Mouse (Mus musculus) adrenal gland, adult 2 months (tissue): ENCODE results near the gene 4930578G10Rik. TPM values are rescaled to one million over a fixed set of nuclear protein-coding genes. Genes with fewer than 3 reads are reported as not detected.
"Not testable (repeated sequence)": the region's sequence is repeated elsewhere in the genome, so short reads cannot be mapped to it uniquely, and the experiment has no call there.

Experiments
- DNase-seq: peaks from one replicate; pipeline ENCODE4 v3.0.0; 2021
- long read RNA-seq: library from polyadenylated mRNA; stranded (forward); transcript quantifications from one replicate; pipeline ENCODE4 v2.0.0, GENCODE M21; 2021
- polyA plus RNA-seq: library from polyadenylated mRNA; depleted of rRNA; stranded (reverse); fragments of >200 nt; gene quantifications from 2 replicates; pipeline ENCODE4 v1.2.3, GENCODE M21; 2012; rRNA removed
- total RNA-seq, 2 experiments: library from RNA; stranded (reverse); gene quantifications; 2 replicates each; pipeline ENCODE4 v1.2.3; 2021

4930578G10Rik gene
- total RNA-seq: under 1 TPM in 1 of 2 experiments, not detected in 1; 0.55 TPM
- polyA plus RNA-seq: 0.26 TPM in 1 of 2 replicates, not detected in the other
- long read RNA-seq: 0 reads

DNA sequence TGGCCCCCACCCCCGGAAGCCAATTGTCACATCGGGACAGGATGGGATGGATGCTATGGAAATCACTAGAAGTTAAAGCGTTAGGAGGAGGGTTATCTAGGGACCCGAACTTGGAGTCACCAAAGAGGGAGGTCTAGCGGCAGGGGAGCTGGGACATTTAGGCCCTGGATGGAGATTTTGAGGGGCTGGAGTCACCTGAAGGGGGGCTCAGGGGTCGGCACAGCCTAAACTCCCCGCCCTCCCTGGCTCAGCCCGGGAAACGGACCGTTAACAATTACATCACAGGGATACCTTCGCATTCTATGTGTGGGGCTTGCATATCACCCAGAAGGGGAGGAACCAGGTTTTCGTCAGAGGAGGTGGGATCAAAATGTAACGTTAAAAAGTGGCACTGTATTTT, at the start of gene 4930578G10Rik:
Gene 4930578G10Rik (plus strand): TSS at position 301 of the 400 bp plus-strand sequence.
- not testable (repeated sequence) for DNase-seq

DNA sequence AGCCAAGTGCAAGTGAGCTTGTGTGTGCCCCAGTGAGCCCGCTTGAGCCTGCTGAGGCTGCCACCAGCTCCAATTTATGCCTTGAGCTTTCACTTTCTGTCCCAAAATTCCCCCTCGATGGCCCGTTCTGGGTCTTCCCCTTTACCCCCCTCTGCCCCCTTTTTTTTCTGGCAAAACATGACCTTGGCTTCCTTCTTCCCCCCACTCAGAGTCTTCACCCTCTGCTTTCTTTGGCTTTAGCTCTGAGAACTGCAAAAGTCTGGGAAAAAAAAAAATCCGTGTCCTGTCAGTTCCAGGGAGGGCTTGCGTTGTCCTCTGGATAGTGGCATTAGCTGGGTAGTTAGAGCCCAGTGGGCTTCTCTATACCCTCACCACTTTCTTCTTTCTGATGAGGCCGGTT, 21.1 kb downstream of the 4930578G10Rik start, which contains the start of gene Ccl19:
Gene Ccl19 (minus strand): TSS at position 101 of the 400 bp plus-strand sequence.
- not testable (repeated sequence) for DNase-seq

DNA sequence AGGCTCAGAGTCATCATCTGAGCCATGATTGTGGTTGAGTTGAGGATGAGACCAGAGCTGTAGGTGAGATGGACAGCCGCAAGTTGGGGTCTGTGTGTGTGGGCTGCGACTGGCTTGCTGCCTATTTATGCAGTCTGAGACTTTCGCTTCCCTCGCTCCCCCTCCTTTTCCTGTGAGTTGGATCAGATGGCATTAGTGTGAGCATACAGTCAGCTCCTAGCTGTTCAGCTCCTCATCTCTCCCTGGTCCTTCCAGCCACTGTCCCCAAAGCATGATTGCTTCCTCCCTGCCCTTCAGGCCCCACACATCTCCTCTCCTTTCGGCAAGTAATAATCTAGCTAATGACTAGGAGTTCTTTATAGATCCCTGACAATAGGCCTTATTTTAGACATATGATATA, 38.5 kb downstream of the 4930578G10Rik start, which contains the start of gene Ccl21a:
Gene Ccl21a (minus strand): TSS at position 101 of the 400 bp plus-strand sequence.
- DNase-seq: not testable (repeated sequence)

DNA sequence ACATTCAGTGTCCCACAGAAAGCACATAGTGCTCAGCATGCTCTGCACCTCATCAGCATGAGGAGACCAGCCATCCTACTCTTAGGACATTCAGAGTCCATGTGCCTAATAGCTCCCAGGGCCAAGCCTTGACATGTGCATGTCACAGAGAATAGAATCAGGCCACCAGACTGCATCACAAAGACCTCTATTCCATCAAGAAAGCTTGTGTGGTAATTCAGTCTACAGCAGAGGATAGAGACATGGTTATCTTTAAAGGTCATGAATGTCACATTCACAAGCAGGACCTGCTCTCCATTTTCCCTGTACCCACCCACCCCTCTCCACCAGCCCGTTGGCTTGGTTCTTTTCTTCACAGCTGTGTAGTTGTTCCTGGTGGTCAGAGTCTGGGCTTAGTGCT, 118.4 kb downstream of the 4930578G10Rik start, which contains the start of gene Fam205a1:
Gene Fam205a1 (minus strand): TSS at position 101 of the 400 bp plus-strand sequence.
- DNase-seq: not testable (repeated sequence)

DNA sequence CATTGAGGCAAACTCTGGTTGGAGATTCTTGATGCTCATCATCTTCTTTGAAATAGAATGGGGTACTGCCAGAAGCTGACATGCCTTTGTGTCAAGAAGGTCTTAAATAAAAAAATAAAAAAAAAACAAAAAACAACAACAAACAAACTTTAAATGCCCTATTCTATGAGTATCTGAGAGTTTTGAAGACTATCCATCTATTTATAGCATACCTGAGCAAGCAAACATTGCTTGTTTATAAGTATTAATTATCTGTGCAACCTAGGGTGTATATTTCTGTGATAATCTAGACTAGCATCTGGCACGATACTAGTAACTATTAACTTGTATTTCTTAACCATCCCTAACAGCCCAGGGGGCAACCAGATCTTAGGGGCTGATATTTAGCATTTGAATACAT, 121.3 kb downstream of the 4930578G10Rik start, which contains the start of gene Gm12394:
Gene Gm12394 (minus strand): TSS at position 101 of the 400 bp plus-strand sequence.
- not testable (repeated sequence) for DNase-seq

DNA sequence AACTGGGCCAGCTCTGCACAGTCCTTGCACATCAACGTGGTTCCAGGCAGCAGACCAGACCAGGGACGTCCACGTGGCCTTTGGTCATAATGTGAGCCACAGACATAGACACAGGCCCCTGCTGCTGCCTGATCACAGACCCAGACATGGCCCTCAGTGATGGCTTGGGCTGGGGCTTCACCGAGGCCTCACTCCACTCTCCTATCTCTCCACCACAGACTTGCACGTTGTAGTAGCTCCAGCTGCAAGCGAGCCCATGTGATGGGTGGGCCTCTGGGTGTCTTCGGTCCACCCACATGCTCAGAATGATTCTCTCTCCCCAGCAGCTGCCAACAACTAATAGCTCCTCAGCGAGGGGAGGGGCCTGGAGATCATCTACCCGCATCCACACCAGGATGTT, 125.1 kb downstream of the 4930578G10Rik start:
- not testable (repeated sequence) for DNase-seq

DNA sequence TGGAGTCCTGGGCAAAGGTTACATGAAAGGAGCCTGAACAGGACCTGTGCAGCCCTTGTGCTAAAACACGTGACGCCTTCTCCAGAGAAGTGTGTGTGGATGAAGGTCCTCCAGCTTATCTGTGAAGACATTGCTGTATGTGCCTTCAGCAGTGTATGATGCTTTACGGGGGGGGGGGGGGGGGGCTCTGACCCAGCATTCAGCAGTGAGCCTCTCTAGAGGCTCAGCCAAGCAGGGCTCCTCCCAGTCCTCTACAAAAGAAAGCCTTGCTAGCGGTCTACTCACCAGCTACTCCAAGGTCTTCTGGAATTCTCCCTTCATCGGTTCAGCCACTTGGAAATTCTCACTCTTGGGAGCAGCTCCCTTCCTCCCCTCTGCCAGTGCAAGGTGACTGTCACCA, 128.1 kb downstream of the 4930578G10Rik start:
- not testable (repeated sequence) for DNase-seq

DNA sequence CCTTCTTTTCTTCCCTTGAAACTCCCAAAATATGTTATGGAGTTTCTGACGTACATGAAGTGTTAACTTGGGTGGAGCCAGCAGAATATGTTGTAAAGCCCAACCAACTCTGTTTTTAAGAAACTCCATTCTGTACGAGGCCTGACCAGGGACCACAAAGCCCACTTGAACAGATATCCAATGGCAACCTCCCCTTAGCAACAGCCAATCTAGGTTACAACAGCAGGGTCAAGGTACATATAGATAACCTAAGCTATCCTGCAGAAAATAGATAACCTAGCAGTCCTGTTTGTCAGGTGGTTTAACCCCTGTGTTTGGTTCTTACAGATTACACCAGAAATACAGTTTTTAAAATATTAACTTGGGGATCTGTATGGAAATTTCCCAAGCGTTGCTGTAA, 132.0 kb downstream of the 4930578G10Rik start:
- no peak for DNase-seq

DNA sequence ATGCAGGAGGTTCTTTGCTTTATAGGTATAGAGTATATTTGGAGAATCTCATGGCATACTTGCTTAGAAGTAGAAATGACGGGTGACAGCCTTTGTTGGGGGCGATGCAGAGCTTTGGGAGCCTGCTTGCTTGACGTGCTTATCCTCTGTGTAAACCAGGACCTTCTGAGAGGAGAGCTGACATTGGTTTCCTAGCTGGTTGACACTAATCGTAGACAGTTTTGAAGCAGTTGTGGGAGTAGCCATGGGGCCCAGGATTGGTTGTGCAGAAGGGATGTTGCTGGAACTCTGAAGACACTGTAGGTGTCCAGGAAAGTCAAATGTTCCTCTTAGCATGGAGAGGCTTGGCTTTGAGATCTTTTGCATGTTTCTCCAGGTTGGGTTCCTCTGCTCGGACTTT, 132.8 kb downstream of the 4930578G10Rik start:
- DNase-seq: no peak

DNA sequence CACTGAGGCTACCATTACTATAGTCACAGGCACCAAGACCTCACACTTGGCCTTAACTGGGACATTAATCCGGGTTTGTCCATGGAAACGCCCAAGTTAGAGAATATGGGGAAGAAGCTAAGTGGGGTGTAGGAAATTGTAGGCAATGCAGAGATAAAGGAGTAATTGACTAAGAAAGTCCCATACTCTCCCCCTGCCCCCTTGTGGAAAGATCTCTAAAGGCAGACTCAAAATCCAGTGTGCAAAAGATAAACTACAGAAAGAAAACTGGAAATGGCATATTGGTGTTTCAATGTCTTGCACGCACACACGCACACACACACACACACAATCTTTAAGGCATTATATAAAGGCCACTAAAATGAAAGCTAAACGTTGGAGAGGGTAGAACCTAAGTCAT, 135.4 kb downstream of the 4930578G10Rik start:
- DNase-seq: no peak

DNA sequence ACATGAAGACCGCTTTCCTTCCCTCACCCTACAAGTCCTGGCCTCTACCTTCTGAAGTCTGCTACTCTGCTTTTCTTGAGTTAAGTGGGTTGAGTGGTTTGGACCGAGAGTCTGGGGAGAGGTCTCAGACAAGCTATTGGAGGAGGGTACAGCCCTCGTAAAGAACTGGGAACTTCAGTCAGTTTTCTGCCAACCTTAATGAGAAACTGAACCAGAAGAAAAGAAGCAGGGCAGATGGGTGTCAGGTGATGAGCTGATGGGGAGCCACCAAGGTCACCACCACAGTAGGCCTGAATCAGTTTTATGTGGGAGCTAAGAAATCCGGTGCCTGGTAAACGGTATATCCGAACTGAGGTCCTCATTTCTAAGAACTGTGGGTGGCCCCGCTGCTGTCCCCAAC, 136.8 kb downstream of the 4930578G10Rik start:
- DNase-seq: no peak

DNA sequence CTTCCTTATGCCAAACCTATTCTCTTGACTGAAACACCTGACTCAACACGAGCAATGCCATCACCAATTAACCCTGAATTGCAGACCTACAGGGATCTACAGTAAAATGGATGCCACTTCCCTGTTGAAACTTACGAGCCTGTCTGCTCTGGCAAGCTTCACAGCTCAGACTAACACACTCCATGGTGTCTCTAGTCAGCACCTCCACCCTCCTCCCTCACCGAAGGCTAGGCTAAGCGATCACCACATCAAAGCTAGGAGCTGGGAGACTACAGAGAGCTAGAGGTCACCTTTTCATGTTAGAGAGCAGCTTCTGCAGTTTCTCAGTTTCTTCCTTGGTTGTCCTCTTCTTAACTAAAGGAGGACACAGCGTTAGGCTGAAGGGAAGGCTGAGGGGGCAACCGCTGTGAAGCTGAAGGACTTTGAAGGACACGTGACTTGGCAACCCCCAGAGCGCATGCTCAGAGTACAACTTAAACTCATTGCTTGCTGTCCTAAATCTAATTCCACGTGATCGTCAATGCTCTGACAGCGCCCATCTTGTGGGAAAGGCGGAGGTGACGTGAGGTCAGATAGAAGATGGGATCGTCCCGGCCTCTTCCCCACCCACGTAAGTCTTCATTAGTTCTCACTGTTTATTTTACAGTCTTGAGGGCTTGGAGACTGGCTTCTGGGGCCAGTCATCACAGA, 137.5 kb downstream of the 4930578G10Rik start:
- DNase-seq: no peak

DNA sequence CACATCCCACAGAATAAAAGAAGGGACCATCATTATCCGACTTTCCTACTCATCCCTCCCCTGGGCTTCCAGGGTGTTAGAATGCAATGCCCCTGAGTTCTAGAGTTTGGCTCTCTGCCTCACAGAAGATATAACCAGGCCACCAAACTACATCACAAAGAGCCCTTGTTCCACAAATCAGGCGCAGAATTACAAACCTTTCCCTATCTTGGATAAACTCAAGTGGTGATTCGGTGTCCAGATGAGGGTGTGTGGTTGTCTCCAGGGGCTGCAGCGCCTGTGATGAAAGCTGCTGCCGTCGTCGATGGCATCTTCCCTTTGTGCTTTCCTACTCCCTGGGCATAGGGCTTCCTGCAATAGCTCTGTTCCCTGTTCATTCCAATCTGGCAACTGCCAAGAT, 138.8 kb downstream of the 4930578G10Rik start, which contains the start of gene Fam205c:
Gene Fam205c (minus strand): TSS at position 101 of the 400 bp plus-strand sequence.
- no peak for DNase-seq

DNA sequence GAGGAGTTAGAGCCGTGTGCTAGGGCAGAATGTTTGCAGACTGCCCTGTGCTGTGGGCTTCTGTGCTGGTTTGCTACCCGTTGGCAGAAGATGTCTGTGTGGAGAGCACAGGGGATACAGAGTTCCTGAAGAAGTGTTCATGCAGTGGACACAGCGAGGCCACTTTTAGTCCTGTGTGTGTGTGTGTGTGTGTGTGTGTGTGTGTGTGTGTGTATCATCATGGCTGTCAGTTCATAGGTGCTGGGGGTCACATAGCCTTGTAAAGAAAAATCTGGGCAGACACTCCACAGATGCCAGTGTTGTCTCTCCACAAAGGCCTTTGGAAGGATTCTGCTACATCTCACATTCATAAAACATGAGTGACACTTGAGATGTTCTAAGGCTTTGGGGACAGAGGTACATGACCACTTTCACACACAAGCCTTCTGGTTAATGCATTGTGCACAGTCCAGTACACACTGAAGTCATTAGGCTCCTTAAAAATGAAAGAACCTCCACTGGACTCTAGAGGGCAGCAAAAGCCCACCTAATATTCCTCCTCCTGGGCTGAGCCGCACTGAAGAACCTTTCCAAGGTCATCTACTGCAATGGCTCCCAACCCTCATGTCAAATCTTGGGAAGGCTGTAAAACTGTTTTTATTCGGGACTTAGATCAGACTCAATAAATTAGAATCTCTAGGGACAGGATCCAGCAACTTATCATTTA, 141.4 kb downstream of the 4930578G10Rik start:
- DNase-seq: peak; percentile 49

DNA sequence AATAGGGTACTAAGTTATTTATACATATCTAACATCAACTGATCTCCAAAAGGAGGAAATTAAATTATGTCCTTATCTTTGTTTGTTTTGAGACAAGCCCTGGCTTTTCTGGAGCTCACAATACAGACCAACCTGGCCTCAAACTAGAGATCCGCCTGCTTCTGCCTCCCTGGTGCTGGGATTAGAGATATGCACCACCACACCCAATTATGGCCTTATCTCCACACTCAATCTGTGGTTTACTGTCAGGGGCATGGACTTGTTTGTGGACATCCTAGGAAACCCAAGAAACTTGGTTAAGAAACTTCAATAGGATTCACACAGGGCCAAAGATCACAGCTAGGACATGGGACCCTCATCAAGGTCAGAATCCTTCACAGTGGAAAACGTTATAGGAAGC, 142.3 kb downstream of the 4930578G10Rik start:
- no peak for DNase-seq

DNA sequence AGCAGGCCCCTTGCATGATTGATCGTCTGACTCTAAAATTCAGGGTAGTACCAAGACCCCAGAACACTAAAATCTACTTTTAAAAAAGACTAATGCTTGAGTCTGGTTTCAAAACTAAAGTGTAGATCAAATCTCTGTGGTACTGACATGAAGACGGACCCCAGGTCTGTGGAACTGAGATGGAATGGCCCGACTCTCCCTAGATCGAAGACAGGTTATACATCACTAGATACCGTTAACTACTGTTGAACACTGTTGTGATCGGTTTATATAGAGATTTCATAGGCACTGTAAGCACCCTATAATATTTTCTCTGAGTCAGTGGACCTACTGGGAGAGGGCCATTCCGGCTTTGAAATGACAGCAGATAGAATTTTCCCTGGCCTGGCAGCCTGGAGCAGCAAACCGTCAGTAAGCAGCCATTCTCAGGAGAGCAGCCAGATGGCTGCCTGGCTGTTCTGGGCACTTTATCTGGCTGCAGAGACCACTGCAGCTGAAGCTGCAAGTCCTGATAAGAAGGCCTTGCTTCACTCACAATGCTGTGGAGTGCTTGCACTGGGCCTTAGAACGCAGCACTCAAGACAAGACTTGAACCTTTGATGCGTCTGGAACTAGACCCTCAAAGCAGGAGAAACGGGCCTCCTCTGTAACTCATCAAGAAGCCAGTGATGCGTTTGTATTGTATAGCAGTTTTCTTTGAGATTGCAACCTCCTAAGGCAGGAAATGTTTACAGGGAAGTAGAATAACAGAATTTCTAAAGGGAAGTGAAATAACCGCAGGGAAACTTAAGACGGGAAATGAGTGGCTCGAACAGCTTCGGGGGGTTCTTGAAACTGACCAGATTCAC, 144.7 kb downstream of the 4930578G10Rik start:
- DNase-seq: no peak

DNA sequence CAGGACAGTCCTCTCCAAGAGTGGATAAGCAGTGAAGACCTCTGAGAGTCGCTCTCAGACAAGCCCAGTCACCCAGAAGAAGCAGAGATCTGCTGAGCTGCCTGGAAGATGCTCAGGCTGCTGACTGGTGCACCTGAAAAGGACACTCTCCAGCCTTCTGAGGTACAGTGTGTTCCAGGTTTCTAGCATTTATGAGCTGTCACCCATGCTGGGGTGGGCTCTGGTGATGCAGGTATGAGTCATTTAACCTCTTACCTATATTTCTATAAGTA, 145.3 kb downstream of the 4930578G10Rik start:
- DNase-seq: no peak

DNA sequence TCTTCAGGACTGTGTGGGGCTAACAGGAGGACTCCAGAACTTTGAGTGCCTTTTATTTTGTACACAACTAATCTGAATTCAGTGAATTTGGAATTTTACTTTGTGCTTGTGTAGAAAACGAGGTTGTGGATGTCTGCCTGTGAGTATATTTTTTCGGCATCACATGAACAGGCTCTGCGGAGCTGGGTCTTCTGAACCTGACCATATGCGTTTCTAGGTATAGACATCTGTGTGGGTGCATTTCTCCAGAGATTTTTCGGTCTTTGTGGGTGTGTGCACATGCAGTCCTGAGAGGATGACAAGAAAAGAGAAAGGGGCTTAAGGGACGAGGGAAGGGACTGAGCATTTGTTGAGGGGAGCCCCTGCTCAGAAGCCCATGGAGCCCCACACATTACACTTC, 151.6 kb downstream of the 4930578G10Rik start:
- no peak for DNase-seq

DNA sequence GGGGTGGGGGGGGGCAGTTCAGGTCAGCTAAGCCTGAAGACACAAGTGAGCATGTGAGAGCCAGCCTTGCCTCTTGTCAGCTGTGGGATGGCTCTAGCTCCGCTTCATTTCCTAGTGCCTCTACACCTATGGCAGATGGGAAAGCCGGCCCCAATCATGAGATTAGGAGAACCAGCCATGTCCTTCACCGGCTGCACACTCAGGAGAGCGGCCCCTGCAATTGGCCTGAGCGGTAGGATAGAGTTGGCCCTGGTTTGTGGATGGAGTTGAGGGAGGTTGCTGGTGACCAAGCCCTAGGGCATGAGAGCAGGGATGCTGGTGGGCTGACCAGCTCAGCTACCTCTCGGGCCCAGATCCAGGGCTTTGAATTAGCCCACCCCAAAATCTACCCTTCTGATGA, 153.5 kb downstream of the 4930578G10Rik start:
- DNase-seq: no peak

DNA sequence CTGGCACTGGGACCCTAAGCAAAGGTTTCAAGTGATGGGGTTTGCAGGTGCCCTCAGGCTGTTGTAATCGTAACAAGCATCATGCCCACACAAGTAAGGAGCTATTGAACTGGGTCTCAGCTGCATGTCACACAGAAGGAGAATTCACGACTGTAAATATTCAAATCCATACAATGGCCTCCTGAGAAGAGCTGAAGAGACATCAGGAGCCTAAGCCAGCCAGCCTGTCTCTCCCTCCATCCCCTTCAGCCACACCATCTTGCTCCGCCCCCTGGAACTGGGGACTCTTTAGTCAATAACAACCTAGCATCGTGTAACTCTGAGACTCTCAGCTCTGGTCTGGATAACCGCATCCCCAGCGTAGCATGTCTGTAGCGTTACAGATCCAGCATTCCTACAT, 155.8 kb downstream of the 4930578G10Rik start:
- no peak for DNase-seq

DNA sequence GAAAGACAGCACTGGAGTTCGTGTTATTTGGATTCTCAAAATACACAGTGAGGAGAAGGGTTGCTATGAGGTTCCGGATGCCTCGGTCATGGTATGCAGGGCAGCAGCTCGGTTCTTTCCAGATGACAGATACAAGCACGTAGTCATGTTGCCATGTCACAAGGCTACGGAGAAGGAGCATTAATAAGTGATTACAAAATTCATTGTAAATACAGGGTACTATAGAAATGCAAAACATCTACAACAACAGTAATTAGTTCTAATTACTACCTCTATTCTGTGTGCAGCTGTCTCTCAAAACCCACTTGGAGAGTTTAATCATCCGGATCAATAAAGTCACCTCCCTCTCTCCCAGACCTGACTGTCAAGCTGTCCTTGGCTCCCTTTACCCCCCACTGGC, 159.8 kb downstream of the 4930578G10Rik start:
- DNase-seq: no peak
